Mouse (Mus musculus) liver, embryonic 16.5 days (tissue): Measurements from ENCODE around the gene 2310033P09Rik. TPM values are rescaled to one million over a fixed set of nuclear protein-coding genes. Genes with fewer than 3 reads are reported as not detected.

Experiments
- ATAC-seq: fragments of 200-750 bp; cut with Nextera tagmentation; 2 replicates; pipeline ENCODE4 v1.8.0; 2017; ENCODE audit warnings: low read depth, mild to moderate bottlenecking, moderate number of reproducible peaks, moderate library complexity
- H3K27ac ChIP-seq: fragments of 300-500 bp; sonication (generic); 2 replicates; pipeline ENCODE4 v1.5.1; 2014; ENCODE audit warnings: mild to moderate bottlenecking, low read length
- H3K27me3 ChIP-seq: fragments of 300-500 bp; sonication (generic); 2 replicates; pipeline ENCODE4 v1.6.1; 2014; ENCODE audit warnings: low read depth, low read length, mixed read lengths; ENCODE audit not compliant: control insufficient read depth, insufficient read depth
- H3K36me3 ChIP-seq: fragments of 300-500 bp; sonication (generic); 2 replicates; pipeline ENCODE4 v1.6.1; 2014; ENCODE audit warnings: mild to moderate bottlenecking; ENCODE audit not compliant: control insufficient read depth, insufficient read depth
- H3K4me1 ChIP-seq: fragments of 300-500 bp; sonication (generic); 2 replicates; pipeline ENCODE4 v1.6.1; 2014; ENCODE audit warnings: low read depth, low read length, mixed read lengths; ENCODE audit not compliant: control insufficient read depth
- H3K4me2 ChIP-seq: fragments of 300-500 bp; sonication (generic); 2 replicates; pipeline ENCODE4 v1.6.1; 2014; ENCODE audit warnings: low read depth, low read length, mixed read lengths
- H3K4me3 ChIP-seq: fragments of 300-500 bp; sonication (generic); 2 replicates; pipeline ENCODE4 v1.5.1; 2014; ENCODE audit warnings: low read depth, mild to moderate bottlenecking, low read length
- H3K9ac ChIP-seq: fragments of 300-500 bp; sonication (generic); 2 replicates; pipeline ENCODE4 v1.6.1; 2014; ENCODE audit warnings: low read depth, low read length
- H3K9me3 ChIP-seq: fragments of 300-500 bp; sonication (generic); replicated peaks from 2 replicates; pipeline ENCODE4 v1.6.1; 2016; ENCODE audit warnings: low read length; ENCODE audit not compliant: control insufficient read depth
- WGBS: fragments of 180-500 bp; shearing (Covaris S2); extraction: QIAGEN DNeasy Blood & Tissue Kit; methylation state at CpG from one replicate; pipeline ENCODE4 v1.1.7; 2014; ENCODE audit not compliant: insufficient replicate concordance; 5-methylcytosine and 5-hydroxymethylcytosine counted together
- polyA plus RNA-seq: library from polyadenylated mRNA; unstranded; fragments of >200 nt; fragmentation: Nextera tagmentation; extraction: Ambion mirVana; gene quantifications from 2 replicates; pipeline ENCODE4 v1.2.1, GENCODE M21; 2015

The 2310033P09Rik gene
- polyA plus RNA-seq, 1 experiment from 2014 or later: 14.6 TPM

DNA sequence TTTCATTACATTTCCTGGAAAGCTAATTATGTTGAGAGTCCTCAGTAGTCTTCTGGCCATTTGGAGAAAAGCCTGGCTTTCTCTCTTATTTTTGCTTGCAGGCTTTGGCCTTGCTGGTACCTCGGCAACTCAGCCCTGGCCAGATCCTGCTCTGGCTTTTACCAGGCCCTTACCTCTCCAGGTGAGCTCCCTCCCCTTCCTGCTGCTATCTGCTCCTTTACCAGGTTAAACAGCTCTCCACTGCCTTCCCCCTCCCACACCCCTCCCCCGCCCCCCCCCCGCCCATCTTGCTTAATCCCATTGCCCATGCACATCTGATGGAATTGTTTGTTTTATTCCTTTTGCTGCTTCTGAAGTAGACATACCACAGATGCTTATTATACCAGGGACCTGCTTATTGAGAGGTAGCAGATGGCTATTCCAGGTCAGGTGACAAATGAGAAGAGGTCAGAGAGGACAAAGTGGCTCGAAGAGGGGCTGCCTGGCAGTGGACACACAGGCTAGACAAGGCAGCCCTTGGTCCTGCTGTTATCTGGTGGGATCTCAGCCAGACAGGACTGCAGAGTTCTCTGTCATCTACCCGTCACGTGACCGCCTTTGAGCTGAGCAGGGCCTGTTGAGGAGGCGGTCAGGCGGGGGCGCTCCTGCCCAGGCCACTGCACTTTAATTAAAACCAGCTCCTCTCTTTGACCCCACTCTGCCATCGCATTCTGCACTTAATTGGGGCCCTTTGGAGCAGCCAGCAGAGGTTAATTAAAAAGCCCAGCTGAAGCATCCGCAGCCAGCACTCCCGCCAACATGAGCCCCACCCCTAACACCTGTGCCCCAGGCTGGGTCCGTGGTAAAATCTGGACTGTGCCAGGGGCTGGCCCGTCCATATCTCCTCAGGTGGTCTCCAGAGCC, 30.7 kb downstream of the 2310033P09Rik start:
- Histone ChIP-seq H3K4me1 (peaks cover 2% of the 10 kb centered on the region; the same call in 1 of the 2 replicates), H3K36me3 (no peaks in the 10 kb centered on the region), H3K4me2 (no peak overlapping the region), H3K9me3 (no peaks in the 10 kb centered on the region), H3K4me3 (no peak overlapping the region), H3K27me3 (peaks cover 35% of the 10 kb centered on the region), H3K9ac (no peak overlapping the region), H3K27ac (no peak overlapping the region)
- 5% methylated on average over 14 of the region's 15 CpGs for WGBS
- peak; percentile 78 for ATAC-seq

DNA sequence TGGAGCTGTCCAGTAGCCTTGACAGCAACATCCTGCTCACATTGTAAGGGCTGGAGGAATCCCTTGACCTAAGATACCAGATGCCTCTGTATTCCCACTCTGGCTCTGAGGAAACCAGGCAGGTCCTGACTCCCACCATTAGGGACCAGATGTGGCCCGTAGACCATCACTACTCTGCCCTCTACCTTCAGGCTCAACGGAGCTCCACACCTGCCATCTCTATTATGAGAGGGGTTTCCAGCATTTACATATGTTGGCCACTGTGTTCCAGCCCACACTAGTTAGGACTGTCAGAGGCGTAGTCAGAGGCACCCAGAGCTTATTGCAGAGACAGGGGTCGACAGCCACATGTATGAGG, 31.3 kb downstream of the 2310033P09Rik start:
- H3K27me3 ChIP-seq: peaks cover 35% of the 10 kb centered on the region
- no peak overlapping the region for H3K4me2 ChIP-seq
- no peak overlapping the region for H3K4me3 ChIP-seq
- no peaks in the 10 kb centered on the region for H3K9me3 ChIP-seq
- WGBS: 47% methylated on average over 4 of the region's 4 CpGs
- H3K9ac ChIP-seq: no peak overlapping the region
- no peak overlapping the region for H3K27ac ChIP-seq
- no peaks in the 10 kb centered on the region for H3K36me3 ChIP-seq
- no peak for ATAC-seq
- peaks cover 2% of the 10 kb centered on the region; the same call in 1 of the 2 replicates for H3K4me1 ChIP-seq

DNA sequence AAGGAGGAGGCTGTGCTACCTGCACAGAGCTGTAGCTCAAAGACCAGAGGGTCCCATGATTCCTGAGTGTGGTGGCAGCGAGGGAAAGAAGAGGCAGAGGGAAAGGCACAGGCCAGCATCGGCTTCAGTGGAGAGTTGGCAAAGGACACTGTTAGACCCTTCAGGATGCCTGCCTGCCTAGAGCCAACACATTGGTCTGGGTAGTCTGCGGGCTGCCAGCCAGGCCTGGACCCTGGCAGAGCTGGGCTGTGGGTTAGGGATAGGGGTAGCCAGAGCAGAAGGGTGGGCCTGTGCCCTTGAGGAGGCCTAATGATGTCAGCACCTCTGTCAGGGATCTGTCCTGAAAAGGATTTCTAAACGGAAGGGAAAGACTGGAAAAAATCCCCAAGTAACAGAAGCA, 31.7 kb downstream of the 2310033P09Rik start:
- Histone ChIP-seq H3K36me3 (no peaks in the 10 kb centered on the region), H3K27ac (no peak overlapping the region), H3K4me2 (no peak overlapping the region), H3K27me3 (peaks cover 35% of the 10 kb centered on the region), H3K9me3 (no peaks in the 10 kb centered on the region), H3K9ac (no peak overlapping the region), H3K4me1 (peaks cover 2% of the 10 kb centered on the region; the same call in 1 of the 2 replicates), H3K4me3 (no peak overlapping the region)
- 64% methylated on average over 4 of the region's 4 CpGs for WGBS
- ATAC-seq: no peak

DNA sequence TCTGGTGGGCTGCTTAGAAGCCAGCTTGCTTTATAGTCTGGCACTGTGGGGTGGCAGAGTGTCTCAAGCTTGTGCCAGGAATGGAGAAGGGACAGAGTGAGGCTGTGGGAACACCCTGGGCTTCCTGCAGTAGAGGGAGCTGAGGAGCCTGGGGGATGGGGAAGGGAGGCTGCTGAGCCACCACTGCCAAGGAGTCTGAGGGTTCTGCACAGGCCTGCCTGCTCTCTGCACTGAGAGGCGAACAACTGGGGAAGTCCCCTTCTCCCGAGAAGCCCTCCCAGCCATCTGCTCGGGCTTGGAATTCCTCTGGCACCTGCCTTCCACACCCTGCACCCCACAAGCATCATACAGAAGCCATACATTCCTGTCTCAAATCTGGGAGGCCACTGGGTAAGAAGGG, 33.7 kb downstream of the 2310033P09Rik start:
- H3K27me3 ChIP-seq: peaks cover 36% of the 10 kb centered on the region
- H3K36me3 ChIP-seq: no peaks in the 10 kb centered on the region
- no peak for ATAC-seq
- no peak overlapping the region for H3K27ac ChIP-seq
- WGBS: 16% methylated on average over 3 of the region's 3 CpGs
- peaks cover 2% of the 10 kb centered on the region; the same call in 1 of the 2 replicates for H3K4me1 ChIP-seq
- H3K9ac ChIP-seq: no peak overlapping the region
- no peak overlapping the region for H3K4me2 ChIP-seq
- H3K9me3 ChIP-seq: no peaks in the 10 kb centered on the region
- no peak overlapping the region for H3K4me3 ChIP-seq

DNA sequence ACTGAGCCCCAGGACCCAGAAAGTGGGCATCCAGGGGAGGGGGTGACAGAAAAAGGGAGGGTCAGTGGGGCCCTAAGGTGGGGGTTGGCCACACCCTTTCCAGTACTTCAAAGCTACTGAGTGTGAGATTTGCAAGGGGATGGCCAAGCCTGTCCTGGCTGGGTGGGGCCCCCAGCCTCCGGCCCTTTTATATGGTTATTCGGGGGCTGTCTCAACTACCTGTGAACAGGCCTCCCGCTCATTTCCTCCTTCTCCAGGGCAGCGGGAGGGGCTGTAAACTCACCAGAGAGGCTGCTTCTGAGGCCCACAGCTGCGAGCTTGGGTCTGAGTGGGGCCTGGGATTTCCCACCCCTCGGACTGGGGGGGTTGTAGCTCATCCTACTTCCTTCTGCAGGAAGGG, 35.7 kb downstream of the 2310033P09Rik start:
- H3K4me2 ChIP-seq: no peak overlapping the region
- no peaks in the 10 kb centered on the region for H3K36me3 ChIP-seq
- H3K9me3 ChIP-seq: no peaks in the 10 kb centered on the region
- peaks cover 52% of the 10 kb centered on the region for H3K27me3 ChIP-seq
- WGBS: 18% methylated on average over 6 of the region's 6 CpGs
- no peak overlapping the region for H3K4me3 ChIP-seq
- no peak overlapping the region for H3K27ac ChIP-seq
- H3K4me1 ChIP-seq: peaks cover under 1% of the 10 kb centered on the region; the same call in 1 of the 2 replicates
- no peak for ATAC-seq
- no peak overlapping the region for H3K9ac ChIP-seq

DNA sequence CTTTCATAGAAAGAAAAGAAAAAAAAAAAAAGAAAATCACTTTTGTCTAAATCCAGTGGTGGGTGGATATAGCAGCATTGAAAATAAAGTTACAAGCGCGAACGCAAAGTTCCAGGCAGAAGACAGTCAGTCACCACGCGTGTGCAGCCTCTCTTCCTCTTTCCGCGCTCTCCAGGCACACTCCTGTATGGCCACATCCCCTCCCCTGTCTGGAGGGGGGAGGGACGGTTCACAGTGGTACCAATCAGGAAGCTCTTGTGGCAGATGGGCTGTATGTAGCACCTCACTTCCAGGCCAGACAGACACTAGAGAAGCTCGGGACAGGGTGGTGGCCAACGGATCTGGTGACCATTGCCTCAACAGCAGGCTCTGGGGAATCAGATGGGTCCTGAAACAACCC, 40.0 kb downstream of the 2310033P09Rik start:
- WGBS: 12% methylated on average over 10 of the region's 10 CpGs

DNA sequence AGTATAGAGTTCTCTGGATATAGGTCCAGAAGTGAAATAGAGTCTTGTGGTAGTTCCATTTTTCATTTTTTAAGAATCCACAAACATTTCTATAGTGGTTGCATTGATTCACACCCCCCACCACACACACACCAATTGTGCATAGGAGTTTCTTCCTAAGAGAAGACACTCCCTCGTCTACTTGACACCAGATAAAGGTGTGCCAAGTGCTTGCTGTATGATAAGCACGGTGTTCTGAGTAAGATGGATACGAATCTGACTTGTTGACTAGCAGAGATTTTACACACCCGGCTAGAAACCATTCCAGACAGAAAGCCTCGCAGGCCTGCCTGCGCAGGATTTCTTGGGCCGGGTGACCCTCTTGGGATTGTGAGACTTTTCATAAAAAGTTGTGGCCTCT, 51.5 kb downstream of the 2310033P09Rik start:
- Histone ChIP-seq H3K9ac (no peak overlapping the region), H3K4me2 (no peak overlapping the region; the same call in 1 of the 2 replicates), H3K9me3 (no peaks in the 10 kb centered on the region), H3K4me3 (no peak overlapping the region), H3K36me3 (no peaks in the 10 kb centered on the region), H3K27ac (no peak overlapping the region), H3K27me3 (peaks cover 58% of the 10 kb centered on the region), H3K4me1 (peaks cover 44% of the 10 kb centered on the region)
- 35% methylated on average over 7 of the region's 7 CpGs for WGBS
- ATAC-seq: no peak

More for the DNA sequence above, 40.0 kb downstream of the 2310033P09Rik start:
- Histone ChIP-seq H3K27me3 (peaks cover 60% of the 10 kb centered on the region), H3K4me2 (no peak overlapping the region), H3K9me3 (no peaks in the 10 kb centered on the region), H3K36me3 (no peaks in the 10 kb centered on the region), H3K4me1 (no peaks in the 10 kb centered on the region), H3K4me3 (no peak overlapping the region), H3K9ac (no peak overlapping the region), H3K27ac (no peak overlapping the region)
- no peak for ATAC-seq

Other genes starting within 250 kb of the 2310033P09Rik start
- 8.2 and 8.7 TPM in 2 replicates for gene Trim11, start 230.2 kb upstream of the 2310033P09Rik start, polyA plus RNA-seq
- gene Obscn, start 71.9 kb upstream of the 2310033P09Rik start, polyA plus RNA-seq: 0.12 and 0.34 TPM in 2 replicates
- gene Iba57, start 44.6 kb upstream of the 2310033P09Rik start, polyA plus RNA-seq: 12.8 and 13.3 TPM in 2 replicates
- 0.08 and 0.20 TPM in 2 replicates for gene Gjc2, start 25.1 kb upstream of the 2310033P09Rik start, polyA plus RNA-seq
- gene Guk1, start 16.1 kb upstream of the 2310033P09Rik start, polyA plus RNA-seq: 55.0 TPM in 2 replicates
- gene Mrpl55, start 5.8 kb upstream of the 2310033P09Rik start, polyA plus RNA-seq: 43.1 and 44.3 TPM in 2 replicates
- 251 and 257 TPM in 2 replicates for gene Arf1, start 19.9 kb downstream of the 2310033P09Rik start, polyA plus RNA-seq
- gene Wnt3a, start 82.4 kb downstream of the 2310033P09Rik start, polyA plus RNA-seq: not detected in 2 replicates
- gene Wnt9a, start 98.6 kb downstream of the 2310033P09Rik start, polyA plus RNA-seq: 0.22 and 0.32 TPM in 2 replicates
- not detected in 2 replicates for gene Prss38, start 167.3 kb downstream of the 2310033P09Rik start, polyA plus RNA-seq
- gene Jmjd4, start 241.7 kb downstream of the 2310033P09Rik start, polyA plus RNA-seq: 3.4 and 3.7 TPM in 2 replicates
- gene Snap47, start 242.9 kb downstream of the 2310033P09Rik start, polyA plus RNA-seq: 26.3 and 28.7 TPM in 2 replicates